Mouse (Mus musculus): ENCODE results near the gene Ctsm. TPM values are rescaled to one million over a fixed set of nuclear protein-coding genes. Genes with fewer than 3 reads are reported as not detected.

Ctsm gene
- not detected for polyA plus RNA-seq (2014; fragmentation: Illumina TruSeq; extraction: RNeasy Lipid Tissue Mini Kit (QIAGEN cat#74804); ENCODE audit: low read depth, low replicate concordance)

GRCm38 (mm10) chr13:61541631-61542030, at the start of gene Ctsm:
Gene Ctsm (minus strand): TSS chr13:61541839.

GRCm38 (mm10) chr13:61570027-61570426, 28.4 kb upstream of the Ctsm start, which contains the start of gene Cts3:
Gene Cts3 (minus strand): TSS chr13:61570127.

GRCm38 (mm10) chr13:61568074-61568473, 26.4 kb upstream of the Ctsm start, which contains the start of gene Gm49352:
Gene Gm49352 (minus strand): TSS chr13:61568174.

Other genes with a start within 250 kb of the Ctsm start
- not detected for gene Cts7, start 183.6 kb downstream of the Ctsm start, polyA plus RNA-seq (2014; fragmentation: Illumina TruSeq; extraction: RNeasy Lipid Tissue Mini Kit (QIAGEN cat#74804); ENCODE audit: low read depth, low replicate concordance)
- gene Gm49352, start 26.3 kb upstream of the Ctsm start, polyA plus RNA-seq (2014; fragmentation: Illumina TruSeq; extraction: RNeasy Lipid Tissue Mini Kit (QIAGEN cat#74804); ENCODE audit: low read depth, low replicate concordance), result not detected
- gene Cts3, start 28.3 kb upstream of the Ctsm start, polyA plus RNA-seq (2014; fragmentation: Illumina TruSeq; extraction: RNeasy Lipid Tissue Mini Kit (QIAGEN cat#74804); ENCODE audit: low read depth, low replicate concordance), result not detected

Measured in adipose tissue, adult 10 weeks (tissue).